Mouse (Mus musculus) CH12.LX (cell line): Measurements from ENCODE around the gene Robo2. TPM values are rescaled to one million over a fixed set of nuclear protein-coding genes. Genes with fewer than 3 reads are reported as not detected.

Source experiments
- DNase-seq: peaks from one replicate; pipeline ENCODE4 v3.0.0-alpha.2; 2013; ENCODE audit errors: extremely low read depth
- H3K27ac ChIP-seq: 2 replicates; pipeline ENCODE4 v1.5.1; 2012; ENCODE audit warnings: low read depth, mild to moderate bottlenecking, control low read depth, moderate library complexity; ENCODE audit not compliant: insufficient read depth
- H3K27me3 ChIP-seq: replicated peaks from 2 replicates; pipeline ENCODE3; 2012; ENCODE audit warnings: inconsistent platforms
- H3K36me3 ChIP-seq, 2 experiments: replicated peaks in 1 of 2; 2 replicates each; pipeline versions ENCODE3 to v1.6.1; 2012; ENCODE audit warnings: inconsistent platforms in 1 of 2, low read length in 1 of 2, mild to moderate bottlenecking in 1 of 2, mixed read lengths in 1 of 2, moderate library complexity in 1 of 2; ENCODE audit not compliant: control insufficient read depth in 1 of 2, insufficient read depth in 1 of 2
- H3K4me1 ChIP-seq, 2 experiments: 2 replicates each; pipeline ENCODE4 v1.6.1; 2012; ENCODE audit warnings: inconsistent platforms in 1 of 2, moderate library complexity in 1 of 2; ENCODE audit not compliant: insufficient read depth in 2 of 2, control insufficient read depth in 1 of 2
- H3K4me2 ChIP-seq: 2 replicates; pipeline ENCODE4 v1.6.1; 2012; ENCODE audit warnings: low read depth, mild to moderate bottlenecking, control low read depth; ENCODE audit not compliant: poor library complexity, insufficient read depth, severe bottlenecking
- H3K4me3 ChIP-seq, 3 experiments: fragments of 150-350 bp in 1 of 3; sonication (generic) in 1 of 3; replicated peaks in 1 of 3; 2 replicates each; pipeline versions ENCODE3 to v1.5.1; 2011 to 2012; ENCODE audit warnings: low read depth in 2 of 3, low read length in 2 of 3, mild to moderate bottlenecking in 2 of 3, moderate library complexity in 2 of 3, control low read depth in 1 of 3, improper control_type of control experiment in 1 of 3, inconsistent platforms in 1 of 3, mixed read lengths in 1 of 3; ENCODE audit not compliant: poor library complexity in 1 of 3
- H3K79me2 ChIP-seq: replicated peaks from 2 replicates; pipeline ENCODE4 v1.6.1; 2012; ENCODE audit warnings: mild to moderate bottlenecking, moderate library complexity; ENCODE audit not compliant: control insufficient read depth, poor library complexity, insufficient read depth, severe bottlenecking; ENCODE audit errors: extremely low read depth
- H3K9ac ChIP-seq: 2 replicates; pipeline ENCODE4 v1.6.1; 2012; ENCODE audit warnings: low read depth, mild to moderate bottlenecking, control low read depth, moderate library complexity; ENCODE audit not compliant: insufficient read depth
- H3K9me3 ChIP-seq: replicated peaks from 2 replicates; pipeline ENCODE3; 2012; ENCODE audit warnings: low read length, inconsistent platforms, mixed read lengths
- BHLHE40 ChIP-seq: IDR thresholded peaks from 2 replicates; pipeline ENCODE4 v1.6.1; 2011; ENCODE audit warnings: mild to moderate bottlenecking, low read depth, low read length, improper control_type of control experiment
- CHD2 ChIP-seq: IDR thresholded peaks from 2 replicates; pipeline ENCODE4 v1.6.1; 2011; ENCODE audit warnings: low read length, improper control_type of control experiment
- ELF1 ChIP-seq: IDR thresholded peaks from 2 replicates; pipeline ENCODE4 v1.6.1; 2014; ENCODE audit warnings: low read depth, mild to moderate bottlenecking, inconsistent platforms, low read length, improper control_type of control experiment
- EP300 ChIP-seq: IDR thresholded peaks from 2 replicates; pipeline ENCODE4 v1.6.1; 2011; ENCODE audit warnings: low read length, improper control_type of control experiment
- HCFC1 ChIP-seq: IDR thresholded peaks from 2 replicates; pipeline ENCODE4 v1.6.1; 2012; ENCODE audit warnings: low read depth, mild to moderate bottlenecking, inconsistent platforms, low read length, improper control_type of control experiment
- JUND ChIP-seq: conservative IDR thresholded peaks from 2 replicates; pipeline ENCODE4 v1.6.1; 2011; ENCODE audit warnings: low read depth, low read length, improper control_type of control experiment
- KAT2A ChIP-seq: IDR thresholded peaks from 2 replicates; pipeline ENCODE4 v1.6.1; 2012; ENCODE audit warnings: low read length, improper control_type of control experiment, inconsistent platforms; ENCODE audit not compliant: insufficient replicate concordance
- MAFK ChIP-seq: IDR thresholded peaks from 2 replicates; pipeline ENCODE4 v1.6.1; 2011; ENCODE audit warnings: low read length, improper control_type of control experiment; ENCODE audit not compliant: insufficient replicate concordance
- MAX ChIP-seq: IDR thresholded peaks from 2 replicates; pipeline ENCODE4 v1.6.1; 2011; ENCODE audit warnings: low read length, improper control_type of control experiment
- NRF1 ChIP-seq: IDR thresholded peaks from 2 replicates; pipeline ENCODE4 v1.6.1; 2014; ENCODE audit warnings: low read depth, mild to moderate bottlenecking, inconsistent platforms, low read length, improper control_type of control experiment, moderate library complexity
- PAX5 ChIP-seq: IDR thresholded peaks from 2 replicates; pipeline ENCODE4 v1.6.1; 2012; ENCODE audit warnings: low read length, inconsistent platforms, mixed read lengths
- POLR2AphosphoS2 ChIP-seq: IDR thresholded peaks from 2 replicates; pipeline ENCODE4 v1.6.1; 2011; ENCODE audit warnings: low read depth, low read length, improper control_type of control experiment
- RAD21 ChIP-seq: IDR thresholded peaks from 2 replicates; pipeline ENCODE4 v1.6.1; 2011; ENCODE audit warnings: low read depth, mild to moderate bottlenecking, low read length, improper control_type of control experiment, moderate library complexity
- SIN3A ChIP-seq: IDR thresholded peaks from 2 replicates; pipeline ENCODE4 v1.6.1; 2012; ENCODE audit warnings: low read length, improper control_type of control experiment, inconsistent platforms
- TBP ChIP-seq: conservative IDR thresholded peaks from 2 replicates; pipeline ENCODE4 v1.6.1; 2011; ENCODE audit warnings: low read depth, low read length, improper control_type of control experiment
- USF2 ChIP-seq: conservative IDR thresholded peaks from 2 replicates; pipeline ENCODE4 v1.6.1; 2011; ENCODE audit warnings: low read depth, low read length, improper control_type of control experiment
- ZC3H11A ChIP-seq: IDR thresholded peaks from 2 replicates; pipeline ENCODE4 v1.6.1; 2012; ENCODE audit warnings: low read depth, mild to moderate bottlenecking, inconsistent platforms, low read length, improper control_type of control experiment
- ZMIZ1 ChIP-seq: IDR thresholded peaks from 2 replicates; pipeline ENCODE4 v1.6.1; 2012; ENCODE audit warnings: low read depth, mild to moderate bottlenecking, inconsistent platforms, low read length, improper control_type of control experiment
- ZNF384 ChIP-seq: IDR thresholded peaks from 2 replicates; pipeline ENCODE4 v1.6.1; 2012; ENCODE audit warnings: low read depth, low read length, improper control_type of control experiment, inconsistent platforms
- dilution Hi-C: fragments of 300-500 bp; cut with MboI; formaldehyde crosslinking; loops from 2 replicates; pipeline ENCODE4 v1.14.3; 2020; ENCODE audit warnings: low sequenced_read_pairs; ENCODE audit not compliant: extremely low pct_unique_long_range_greater_than_20kb, extremely low pct_ligation_motif_present
- in situ Hi-C: fragments of 300-500 bp; cut with MboI; formaldehyde crosslinking; loops from 3 replicates; pipeline ENCODE4 v1.14.3; 2019; ENCODE audit warnings: low sequenced_read_pairs, low pct_ligation_motif_present, low pct_unique_long_range_greater_than_20kb, mixed read lengths
- polyA plus RNA-seq: library from polyadenylated mRNA; unstranded; fragments of >175 nt; gene quantifications from 2 replicates; pipeline ENCODE4 v1.2.1, GENCODE M21; 2012; ENCODE audit warnings: low read depth; ENCODE audit not compliant: insufficient read length
- total RNA-seq, 2 experiments: library from RNA; depleted of rRNA; stranded (reverse); fragments of 300-350 nt in 1 of 2; fragments of >200 nt in 1 of 2; gene quantifications; 2 replicates each; pipeline ENCODE4 v1.2.3; 2012 to 2014

The Robo2 gene
- total and polyA plus RNA-seq, 3 experiments = not detected

- in situ Hi-C loops (no loop called here), dilution Hi-C loops (no loop called here)
- no peaks in the 10 kb centered on the region for H3K36me3 ChIP-seq
- peaks cover 46% of the 10 kb centered on the region for H3K9me3 ChIP-seq
- H3K9ac ChIP-seq = no peak overlapping the region
- no peak overlapping the region for H3K27ac ChIP-seq
- no peak for TF ChIP-seq ZNF384
- TF ChIP-seq RAD21 = no peak
- TF ChIP-seq MAX = no peak
- TF ChIP-seq MAFK = no peak
- TF ChIP-seq ZC3H11A = no peak
- no peak for TF ChIP-seq ZMIZ1
- no peak for TF ChIP-seq EP300
- TF ChIP-seq SIN3A = no peak
- no peak for TF ChIP-seq CHD2
- no peak for TF ChIP-seq POLR2AphosphoS2
- no peak for TF ChIP-seq HCFC1
- no peak for TF ChIP-seq USF2
- TF ChIP-seq PAX5 = no peak
- TF ChIP-seq TBP = no peak
- no peak for TF ChIP-seq BHLHE40
- no peak for TF ChIP-seq ELF1
- TF ChIP-seq NRF1 = no peak
- TF ChIP-seq, all 38 proteins: peak for 0
- Histone ChIP-seq H3K4me1 (no peaks in the 10 kb centered on the region), H3K27me3 (no peaks in the 10 kb centered on the region), H3K4me2 (no peak overlapping the region), H3K79me2 (no peaks in the 10 kb centered on the region), H3K4me3 (no peak overlapping the region)
- no peak for DNase-seq
Observed at GRCm38 (mm10) chr16:74244452-74244851, 167.2 kb downstream of the Robo2 start.

- no peak overlapping the region for H3K4me3 ChIP-seq
- TF ChIP-seq KAT2A = no peak
- no peak for TF ChIP-seq USF2
- TF ChIP-seq JUND = no peak
- TF ChIP-seq PAX5 = no peak
- peaks cover 45% of the 10 kb centered on the region for H3K9me3 ChIP-seq
- no peaks in the 10 kb centered on the region for H3K4me1 ChIP-seq
- in situ Hi-C loops = no loop called here
- H3K27me3 ChIP-seq = no peaks in the 10 kb centered on the region
- no peak overlapping the region for H3K9ac ChIP-seq
- no peak overlapping the region for H3K4me2 ChIP-seq
- no peaks in the 10 kb centered on the region for H3K36me3 ChIP-seq
- H3K79me2 ChIP-seq = no peaks in the 10 kb centered on the region
- dilution Hi-C loops = no loop called here
- DNase-seq = no peak
- no peak overlapping the region for H3K27ac ChIP-seq
Observed at GRCm38 (mm10) chr16:74241534-74241933, 170.1 kb downstream of the Robo2 start.
